Mouse (Mus musculus) CH12F3 (cell line): ENCODE results near the gene Chaf1a.

Experiments
- in situ Hi-C: fragments of 300-500 bp; cut with MboI; formaldehyde crosslinking; loops from 2 replicates; pipeline ENCODE4 v1.14.3; 2020; ENCODE audit warnings: low sequenced_read_pairs

Gene Chaf1a

DNA sequence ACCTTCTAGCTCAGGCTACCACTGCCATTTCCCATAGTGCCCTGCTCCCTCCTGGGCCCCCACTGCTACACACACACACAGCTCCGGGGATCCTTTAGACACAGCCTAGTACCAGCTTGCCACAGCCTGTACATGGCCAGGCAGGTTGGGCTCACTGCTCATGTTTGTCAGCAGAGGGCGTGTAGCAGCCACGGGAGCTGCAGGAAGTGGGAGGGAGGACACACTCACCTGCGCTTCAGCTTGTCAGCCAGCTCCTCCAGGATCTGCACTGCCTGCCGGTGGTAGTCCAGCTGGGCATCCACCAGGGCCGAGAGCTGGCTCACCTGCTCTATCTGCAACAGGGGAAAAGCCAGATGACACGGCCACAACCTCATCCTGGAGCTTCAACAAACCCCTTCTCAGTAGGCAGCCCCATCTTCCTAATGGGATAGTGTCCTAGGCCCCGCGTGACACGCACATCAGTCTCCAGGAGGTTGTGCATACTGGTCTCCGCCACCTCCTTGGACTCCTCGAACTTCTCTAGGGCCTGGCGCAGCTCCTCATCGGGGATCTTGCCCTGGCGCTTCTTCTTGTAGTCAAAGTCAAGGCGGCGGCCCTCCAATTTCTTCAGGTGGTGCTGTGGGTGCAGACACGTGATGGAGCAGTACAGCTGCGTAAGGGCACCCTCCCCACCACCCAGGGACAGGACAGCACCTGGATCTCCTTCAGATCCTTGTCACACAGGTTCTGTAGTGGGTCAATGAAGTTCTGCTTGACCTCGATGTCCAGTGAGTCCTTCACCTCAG is 21.7 kb upstream of the Chaf1a start:
- in situ Hi-C loops = no loop called here

DNA sequence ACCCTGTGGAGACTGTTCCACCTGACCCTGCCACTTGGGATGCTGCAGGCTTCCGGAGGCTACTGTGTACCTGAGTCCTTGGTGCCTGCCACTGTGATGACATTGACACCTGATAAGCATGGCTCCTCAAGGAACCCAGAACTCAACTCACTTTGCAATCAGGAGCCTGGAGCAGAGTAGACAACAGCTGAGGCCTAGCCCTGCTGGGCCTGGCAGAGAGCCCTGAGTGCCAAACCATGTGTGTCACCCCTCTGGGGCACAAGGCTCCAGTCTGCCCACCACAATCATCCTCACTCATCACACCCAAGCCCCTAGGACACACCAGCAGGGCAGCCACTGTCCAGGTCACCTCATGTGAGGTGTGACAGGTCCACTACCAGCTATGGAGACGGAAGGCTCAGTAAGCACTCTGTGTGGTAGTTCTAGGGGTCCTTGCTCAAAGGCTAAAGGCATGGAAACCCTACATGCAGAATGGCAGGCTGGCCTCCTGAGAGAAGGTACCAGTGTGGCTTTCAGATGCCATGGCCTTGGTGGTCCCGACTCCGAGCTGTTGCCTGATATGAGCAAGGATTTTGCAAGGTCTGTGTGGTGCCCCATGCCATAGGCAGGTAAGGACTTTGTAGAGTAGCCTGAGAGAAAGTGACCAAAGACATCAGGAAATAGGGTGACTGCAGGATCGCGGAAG is 19.7 kb upstream of the Chaf1a start:
- in situ Hi-C loops = no loop called here

DNA sequence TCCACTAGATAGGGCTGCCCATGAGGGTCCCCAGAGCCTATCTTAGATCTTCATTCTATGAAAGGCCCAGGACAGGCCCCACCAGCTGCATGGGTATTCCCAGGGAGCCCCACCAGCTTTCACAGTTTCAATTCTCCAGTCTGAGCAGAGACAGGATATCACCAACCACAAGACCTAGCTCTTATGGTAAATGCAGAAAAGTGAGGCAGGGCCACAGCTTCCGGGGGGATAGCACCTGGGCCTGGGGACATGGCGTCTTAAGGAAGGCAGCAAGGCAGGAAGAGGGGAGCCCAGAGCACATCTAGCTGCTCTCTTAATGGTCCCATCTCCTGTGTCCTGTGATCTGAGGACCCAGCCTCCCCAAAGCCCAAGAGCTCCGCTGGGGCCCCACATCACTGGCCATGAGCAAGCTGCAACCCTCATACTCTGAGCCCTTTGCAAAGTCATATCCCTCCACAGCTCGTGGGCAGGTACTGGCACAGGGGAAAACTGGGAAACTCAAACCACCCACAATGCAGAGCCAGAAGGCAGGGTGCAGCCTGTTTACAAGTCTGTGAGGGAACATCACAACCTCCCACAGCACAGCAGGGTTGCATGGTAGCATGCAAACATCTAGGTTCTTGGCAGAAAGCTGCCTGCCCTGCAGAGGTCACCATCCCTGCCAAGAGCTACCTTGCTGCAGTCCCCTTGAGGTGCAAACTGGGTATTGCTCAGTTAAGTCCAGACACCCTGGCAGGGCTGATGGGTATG is 18.9 kb upstream of the Chaf1a start:
- in situ Hi-C loops = no loop called here

DNA sequence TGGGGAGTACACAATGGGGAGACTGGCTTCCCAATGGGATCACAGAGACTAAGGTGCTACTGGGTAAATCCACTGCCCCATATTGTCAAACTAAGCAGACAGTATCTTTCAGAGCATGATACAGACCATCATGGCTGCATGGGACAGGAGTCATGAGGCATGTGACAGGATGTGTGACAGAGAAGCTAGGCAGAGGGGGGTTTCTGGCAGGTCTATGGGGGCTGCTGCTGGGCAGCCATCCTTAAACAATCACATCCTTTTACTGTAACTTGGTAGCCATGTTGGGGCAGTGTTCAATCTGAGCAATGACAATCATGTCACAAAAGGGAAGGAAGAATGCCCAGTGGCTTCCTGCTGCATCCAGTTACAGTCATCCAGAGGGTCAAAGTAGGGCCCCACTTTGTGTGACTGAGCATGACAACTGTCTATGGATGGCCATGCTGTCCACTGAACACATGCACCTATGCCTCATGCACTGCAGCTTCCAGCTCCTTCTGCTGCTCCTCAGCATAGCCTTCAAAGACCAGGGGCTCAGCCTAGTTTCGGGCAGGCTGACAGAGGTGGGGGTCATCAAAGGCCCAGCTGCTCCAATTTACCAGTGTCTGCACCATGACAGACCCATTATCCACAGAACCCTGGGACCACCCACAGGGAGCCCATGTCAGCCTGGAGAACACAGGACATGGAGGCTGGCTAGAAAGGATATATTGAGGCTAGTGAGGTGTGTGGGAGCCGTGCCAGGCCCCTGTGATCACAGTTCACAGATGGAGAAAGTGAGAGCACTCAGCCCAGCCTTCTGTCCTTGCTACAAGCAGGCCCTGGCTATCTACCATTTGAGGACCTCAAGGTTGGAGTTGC is 17.9 kb upstream of the Chaf1a start:
- in situ Hi-C loops = no loop called here

DNA sequence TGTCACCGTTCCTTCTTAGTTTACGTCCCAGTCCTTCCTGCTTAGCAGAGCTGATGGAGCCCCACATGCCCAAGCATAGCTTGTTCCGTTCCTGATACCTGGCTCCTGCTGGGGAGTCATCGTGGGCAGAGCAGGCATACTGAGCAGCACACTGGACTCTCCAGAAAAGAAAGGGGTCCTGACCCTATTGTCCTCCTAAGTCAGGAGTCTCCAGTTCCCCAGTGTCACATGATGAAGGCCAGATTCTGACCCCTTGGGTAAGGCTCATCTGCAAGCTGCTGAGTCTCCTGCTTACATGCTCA is 17.3 kb upstream of the Chaf1a start:
- in situ Hi-C loops = no loop called here

DNA sequence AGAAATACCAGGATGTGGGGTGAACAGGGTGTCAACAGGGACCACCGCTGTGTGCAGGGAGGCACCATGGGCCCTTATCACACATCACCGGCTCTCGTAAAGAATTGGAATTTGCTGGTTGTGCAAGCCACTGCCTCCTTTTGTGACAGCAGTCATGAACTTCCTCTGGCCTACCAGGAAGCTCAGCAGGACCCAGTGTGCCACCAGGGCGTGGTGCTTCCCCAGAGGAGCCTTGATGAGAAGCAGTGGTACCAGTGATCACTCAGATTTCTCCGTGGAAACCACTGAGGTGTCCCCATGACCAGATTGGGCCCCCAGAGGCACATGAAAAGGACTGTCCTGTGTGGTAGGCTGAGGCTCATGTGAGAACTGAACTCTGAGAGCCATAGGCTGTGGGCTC is 16.9 kb upstream of the Chaf1a start:
- in situ Hi-C loops = no loop called here

DNA sequence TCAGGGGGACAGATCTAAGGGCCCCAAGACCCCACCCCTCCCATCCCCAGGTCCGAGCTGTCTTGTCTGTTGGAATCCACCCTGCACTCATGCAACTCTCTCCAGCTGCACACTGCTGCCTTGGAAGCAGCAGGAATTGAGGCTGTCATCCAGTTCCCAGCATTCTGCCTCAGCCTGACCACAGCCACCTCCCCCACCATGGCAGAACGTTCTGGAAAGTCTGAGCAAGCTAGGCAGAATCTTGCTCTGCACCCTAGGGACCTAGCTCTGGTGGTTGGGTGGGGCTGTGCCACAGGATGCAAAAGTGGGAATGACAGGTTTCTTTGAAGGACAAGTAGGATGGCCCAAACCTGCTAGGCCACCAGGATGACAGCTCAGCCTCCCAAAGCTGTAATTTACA is 15.8 kb upstream of the Chaf1a start:
- in situ Hi-C loops = no loop called here

DNA sequence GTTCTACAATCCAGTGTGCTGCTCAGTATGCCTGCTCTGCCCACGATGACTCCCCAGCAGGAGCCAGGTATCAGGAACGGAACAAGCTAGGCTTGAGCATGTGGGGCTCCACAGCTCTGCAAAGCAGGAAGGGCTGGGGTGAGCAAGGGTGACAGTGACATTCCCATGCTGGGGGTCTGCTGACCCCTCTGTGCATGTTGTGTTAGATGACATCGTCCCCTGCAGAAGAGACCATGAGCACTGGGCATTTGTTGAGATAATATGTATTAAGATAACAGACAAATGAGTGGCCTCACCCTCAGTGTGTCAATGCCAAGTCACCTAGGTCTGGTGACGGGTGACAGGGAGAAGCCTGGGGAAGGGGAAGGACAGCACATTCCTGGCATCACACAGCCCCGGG is 15.3 kb upstream of the Chaf1a start:
- in situ Hi-C loops = no loop called here

DNA sequence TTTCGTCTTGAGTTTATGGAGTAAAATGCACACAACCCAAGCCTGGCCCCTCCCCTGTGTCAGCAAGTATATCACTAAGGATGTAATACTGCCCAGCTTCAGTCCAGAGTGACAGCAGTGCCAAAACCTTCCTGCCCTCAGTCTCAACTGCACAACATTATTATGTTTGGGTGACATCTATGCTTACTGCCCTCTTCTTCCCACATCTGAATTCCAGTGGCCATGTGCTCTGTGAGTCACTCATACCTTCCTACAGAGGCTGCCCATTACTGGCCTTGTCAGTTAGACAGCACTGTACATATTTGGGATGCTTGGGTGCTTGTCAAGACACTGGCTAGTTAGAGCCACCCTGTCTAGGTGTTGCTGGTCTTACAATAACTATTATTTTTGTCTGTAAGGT is 13.9 kb upstream of the Chaf1a start:
- in situ Hi-C loops = no loop called here

DNA sequence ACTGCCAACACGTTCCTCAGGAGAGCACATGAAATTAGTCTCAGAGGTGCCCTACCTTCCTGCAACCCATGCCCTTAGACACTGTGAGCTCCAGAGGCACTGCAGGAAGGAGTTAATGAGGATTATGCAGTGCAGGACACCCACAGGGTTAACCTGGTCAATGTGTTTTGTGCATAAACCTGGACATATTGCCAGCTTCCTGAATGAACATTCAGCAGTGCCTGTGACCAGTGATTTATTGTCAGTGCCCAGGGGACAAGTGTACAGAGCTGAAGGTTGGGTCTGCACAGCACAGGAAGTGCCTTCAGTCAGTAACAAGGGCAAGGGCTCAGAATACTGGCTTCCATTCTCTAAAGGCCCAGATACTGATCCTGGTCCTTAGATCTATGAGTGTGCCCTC is 13.4 kb upstream of the Chaf1a start:
- in situ Hi-C loops = no loop called here

DNA sequence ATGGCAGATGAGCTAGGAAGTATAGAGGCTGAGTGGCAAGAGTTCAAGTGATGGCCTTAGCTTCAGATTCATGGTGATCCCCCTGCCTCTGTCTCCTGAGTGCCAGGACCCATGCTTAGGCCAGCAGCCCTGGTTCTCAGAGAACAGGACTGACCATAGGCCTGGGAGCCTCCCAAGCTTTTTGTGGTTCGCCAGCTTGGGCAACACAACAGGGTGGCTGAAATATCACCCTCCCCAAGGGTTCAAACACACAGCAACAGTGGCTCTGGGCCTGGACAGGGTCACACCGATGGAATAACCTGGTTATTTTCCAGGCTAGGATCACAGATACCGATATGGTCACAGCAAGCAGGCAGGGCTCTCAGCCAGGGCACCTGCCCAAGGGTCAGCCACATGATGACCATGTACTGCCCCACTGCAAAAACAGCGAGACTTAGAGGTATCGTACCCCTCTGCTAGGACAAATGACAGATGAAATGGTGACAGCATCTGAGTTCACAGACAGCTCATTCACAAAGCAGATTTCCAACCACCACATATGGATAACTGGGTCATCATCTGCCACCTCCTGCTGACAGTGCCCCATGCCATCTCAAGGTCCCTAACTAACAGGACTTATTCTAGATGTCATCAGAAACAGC is 12.3 kb upstream of the Chaf1a start:
- in situ Hi-C loops = no loop called here

DNA sequence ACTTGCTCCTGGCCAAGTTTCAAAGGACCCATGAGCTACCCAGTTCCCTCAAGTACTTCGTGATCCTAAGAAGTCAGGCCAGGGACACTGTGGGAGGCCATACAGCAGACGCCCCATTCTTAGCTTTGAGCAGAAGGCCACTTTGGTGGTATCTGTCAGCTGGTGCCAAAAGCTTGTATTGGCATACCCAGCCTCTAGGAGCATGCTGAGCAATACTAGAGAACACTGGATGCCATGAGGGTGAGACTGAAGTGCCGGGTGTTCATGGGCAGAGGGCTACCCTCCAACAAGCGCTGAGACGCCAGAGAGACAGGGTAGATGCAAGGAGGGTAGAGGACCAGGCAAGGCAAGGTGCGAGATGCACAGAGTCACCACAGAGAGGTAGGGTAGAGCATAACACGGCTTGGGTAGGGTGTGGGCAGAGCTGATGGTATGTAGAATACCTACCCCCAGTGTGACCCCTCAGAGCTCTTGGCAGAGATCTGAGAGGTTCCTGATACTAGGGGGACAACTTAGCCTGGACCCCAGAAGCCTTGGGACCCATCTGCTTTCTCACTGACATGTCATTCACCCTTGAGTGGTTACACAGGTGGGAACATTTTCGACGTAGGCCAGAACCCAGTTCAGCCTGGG is 9.9 kb upstream of the Chaf1a start:
- in situ Hi-C loops = no loop called here

DNA sequence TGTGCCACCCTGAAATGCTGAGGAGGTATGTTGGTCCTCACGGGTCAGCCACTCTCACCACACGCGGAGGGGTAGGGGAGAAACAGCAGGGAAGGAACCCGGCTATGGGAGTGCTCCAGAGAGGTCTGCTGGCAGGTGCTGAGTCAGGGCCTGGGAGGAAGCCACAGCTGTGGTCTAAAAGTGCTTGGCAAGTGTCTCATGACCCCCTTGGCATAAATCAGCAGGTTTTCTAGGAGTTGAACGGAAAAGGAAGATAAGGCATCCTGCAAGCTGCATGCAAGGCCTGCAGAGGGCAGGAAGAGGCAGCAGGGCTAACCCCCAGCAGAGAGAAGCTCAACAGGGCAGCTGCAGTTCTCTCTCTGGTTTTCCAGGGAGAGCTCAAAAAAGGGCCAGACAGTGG is 9.3 kb upstream of the Chaf1a start:
- in situ Hi-C loops = no loop called here

DNA sequence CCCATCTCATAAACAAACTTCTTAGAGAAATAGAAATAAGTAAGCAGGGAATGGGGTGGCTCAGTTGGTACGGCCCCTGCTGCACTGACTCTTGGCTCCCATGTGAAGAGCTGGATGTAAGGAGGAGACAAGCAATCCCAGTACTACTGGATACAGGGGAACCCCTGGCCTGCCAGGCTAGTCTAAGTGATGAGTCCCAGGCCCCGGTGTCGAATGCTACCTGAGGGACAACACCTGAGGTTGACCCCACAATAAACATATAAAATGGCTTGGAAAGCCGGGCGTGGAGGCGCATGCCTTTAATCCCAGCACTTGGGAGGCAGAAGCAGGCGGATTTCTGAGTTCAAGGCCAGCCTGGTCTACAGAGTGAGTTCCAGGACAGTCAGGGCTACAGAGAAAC is 8.8 kb upstream of the Chaf1a start:
- in situ Hi-C loops = no loop called here

DNA sequence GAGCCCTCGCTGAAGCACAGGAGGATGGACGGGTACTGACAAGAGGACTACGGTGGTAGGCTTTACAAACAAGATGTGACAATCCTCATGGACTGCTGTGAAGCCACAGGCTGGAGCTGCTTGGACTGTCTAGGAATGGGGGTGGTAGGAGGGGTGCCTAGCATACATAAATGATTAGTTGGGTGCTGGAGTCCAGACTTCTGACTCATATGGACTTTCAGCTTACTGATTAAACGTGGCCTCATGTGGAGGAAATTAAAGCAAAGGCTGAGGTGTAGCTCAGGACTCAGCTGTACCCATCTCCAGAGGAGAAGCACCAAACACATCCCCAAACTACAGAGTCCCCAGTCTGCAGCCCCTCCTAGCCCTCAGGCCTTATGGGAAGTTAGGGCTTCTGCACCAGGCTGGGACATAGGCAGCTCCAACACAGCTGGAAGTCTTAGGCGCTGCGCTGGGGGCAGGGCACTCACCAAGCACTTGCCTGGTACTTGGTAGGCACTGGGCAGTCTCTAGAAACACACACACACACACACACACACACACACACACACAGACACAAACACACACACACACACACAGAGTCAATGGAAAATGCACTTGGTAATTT is 8.0 kb upstream of the Chaf1a start:
- in situ Hi-C loops = no loop called here

DNA sequence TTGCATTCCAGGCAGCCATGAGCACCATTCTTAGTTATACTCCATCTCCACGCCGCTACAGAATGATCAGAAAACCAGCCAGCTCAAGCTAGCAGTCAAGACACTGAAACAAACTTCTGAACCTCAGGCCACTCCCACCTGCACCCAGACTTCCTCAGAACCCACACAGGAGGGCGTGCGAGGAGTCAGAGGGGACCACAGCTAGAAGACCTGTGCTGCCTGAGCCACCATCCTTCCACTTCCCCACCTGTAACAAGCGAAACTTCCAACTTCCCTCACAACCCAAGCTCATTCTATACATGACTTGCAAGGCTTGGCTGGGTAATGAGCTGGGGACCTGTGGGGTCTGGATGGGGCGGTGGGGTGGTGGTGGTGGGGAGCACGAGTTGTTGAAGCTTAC is 7.4 kb upstream of the Chaf1a start:
- in situ Hi-C loops = no loop called here

DNA sequence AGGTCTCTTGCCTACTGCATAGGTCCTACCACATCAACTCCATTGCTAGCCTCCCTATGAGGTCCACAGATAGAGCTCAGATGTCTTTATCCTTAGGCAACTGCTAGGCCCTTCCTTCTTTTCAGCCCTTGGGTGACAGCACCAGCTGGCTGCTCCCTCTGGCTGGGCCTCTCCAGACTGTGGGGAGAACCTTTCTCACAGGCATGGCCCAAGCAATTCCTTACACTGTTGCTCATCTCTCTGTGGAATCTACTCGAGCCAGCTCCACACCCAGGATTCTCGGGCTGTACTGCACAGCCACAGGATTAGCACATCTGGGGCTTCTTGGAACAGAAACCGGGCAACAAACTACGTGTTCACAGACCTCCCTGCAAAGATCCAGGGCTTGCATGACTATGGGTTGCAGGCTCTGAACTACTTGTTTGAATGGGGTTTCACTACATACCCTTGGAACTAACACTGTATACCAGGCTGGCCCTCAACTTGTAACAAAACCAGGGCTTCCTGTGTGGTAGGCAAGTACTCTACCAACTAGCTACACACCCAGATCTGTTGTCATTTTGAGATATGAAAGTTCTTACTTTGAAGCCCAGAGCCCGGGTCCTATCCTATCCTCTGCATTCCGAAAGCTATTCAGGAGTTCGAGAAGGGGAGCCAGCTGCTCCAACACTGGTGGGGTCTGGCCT is 6.1 kb upstream of the Chaf1a start:
- in situ Hi-C loops = no loop called here

DNA sequence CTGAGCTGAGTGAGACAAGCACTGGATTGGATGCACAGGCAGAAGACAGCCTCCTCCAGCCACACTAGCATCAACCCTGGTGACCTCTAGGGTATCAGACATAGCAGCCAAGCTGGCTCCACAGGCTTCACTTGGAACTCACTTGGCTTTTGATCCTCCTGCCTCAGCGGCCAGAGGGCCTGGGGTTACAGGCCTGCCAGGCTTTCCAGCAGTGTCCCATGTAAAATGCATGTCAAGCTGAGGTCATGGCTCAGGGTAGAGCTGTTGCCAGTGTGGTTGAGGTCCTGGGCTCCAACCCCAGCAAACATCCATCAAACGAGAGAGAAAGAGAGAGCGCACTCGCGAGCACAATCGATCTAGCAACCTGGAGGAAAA is 5.5 kb upstream of the Chaf1a start:
- in situ Hi-C loops = no loop called here

DNA sequence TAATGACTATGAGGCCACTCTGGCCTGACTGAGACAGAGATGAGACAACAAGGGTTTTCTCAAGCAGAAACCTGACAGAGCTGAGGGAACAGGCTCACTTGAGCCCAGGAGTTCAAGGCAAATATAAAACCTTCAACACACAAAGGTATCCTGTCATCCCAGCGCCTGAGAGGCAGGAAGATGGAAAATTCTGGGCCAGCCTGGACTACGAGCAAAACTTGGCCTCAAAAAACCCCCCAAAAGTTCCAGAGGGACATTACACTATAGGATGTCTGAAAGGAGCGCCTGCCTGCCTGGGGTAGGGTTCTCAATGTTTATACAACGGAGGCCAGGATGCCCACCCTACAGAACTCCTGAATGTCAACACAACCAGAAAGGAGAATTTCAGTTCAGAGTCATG is 5.0 kb upstream of the Chaf1a start:
- in situ Hi-C loops = no loop called here
